Mouse (Mus musculus) E14TG2a.4 (cell line): ENCODE results near the gene Nxnl2.
A peak's percentile ranks its signal among the peaks of the same experiment; 100 is the strongest.

ENCODE experiments used
- CTCF ChIP-seq: conservative IDR thresholded peaks from 2 replicates; pipeline ENCODE4 v1.5.1; 2014; ENCODE audit warnings: low read length
- NANOG ChIP-seq: IDR thresholded peaks from 2 replicates; pipeline ENCODE4 v1.6.1; 2014; ENCODE audit warnings: borderline replicate concordance, low read length, mixed read lengths

DNA sequence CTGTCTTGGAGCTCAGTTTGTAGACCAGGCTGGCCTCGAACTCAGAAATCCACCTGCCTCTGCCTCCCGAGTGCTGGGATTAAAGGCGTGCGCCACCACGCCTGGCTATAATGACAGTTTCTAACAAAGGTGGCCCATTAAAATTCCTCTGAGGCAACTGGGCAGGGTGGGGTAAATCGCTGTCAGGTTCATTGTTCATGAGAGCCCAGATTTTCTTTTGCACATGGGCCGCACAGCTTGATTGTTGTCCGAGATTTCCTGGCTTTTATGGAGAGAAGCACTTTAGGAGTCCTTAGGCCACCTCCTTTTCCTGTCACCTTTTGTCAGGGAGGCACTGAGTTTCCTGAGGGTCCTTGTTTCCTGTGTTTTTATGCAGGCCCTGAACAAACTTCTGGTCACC is 32.6 kb downstream of the Nxnl2 start:
- TF ChIP-seq CTCF (no peak), NANOG (peak; percentile 85)
